ENCODE assay signal across 23 mouse cellular contexts in genomic region chr7:125886116-125886680, GRCm38 (mm10).
DNase-seq lines count a peak whose midpoint lies in the region; ATAC-seq and TF ChIP-seq lines count a peak whose summit lies in the region.
"Had no signal": no experiment of that assay in that cellular context is flagged by ENCODE, and none has a peak within 500 bp of the region (broad histone marks: within the 10 kb centered on the region; RNA-seq: fewer than 3 reads in every experiment).

No protein-coding gene starts in this region.

- ATAC-seq in forebrain, embryonic 13.5 days: no peak
- 0 out of 2 replicates have a peak, but pooled peaks have one; percentile 11 for ATAC-seq in hindbrain, embryonic 13.5 days (ENCODE audit: low FRiP score)
- no peak for ATAC-seq in hindbrain, embryonic 11.5 days (ENCODE audit: low FRiP score)
- ATAC-seq in limb, embryonic 11.5 days (ENCODE audit: insufficient number of reproducible peaks, low FRiP score, low TSS enrichment, low read depth): no peak
- ATAC-seq in midbrain, embryonic 15.5 days (replicated peaks): peak; percentile 42; the same call in 1 of the 2 replicates
- ATAC-seq: activated CD4-positive, CD25-positive, alpha-beta regulatory T cell, adult 4 months; inflammation-experienced regulatory T-cells, adult 6 months; liver, embryonic 12.5 days; Patski had no signal

- TF ChIP-seq CTCF in thymus, adult 2 months (IDR thresholded peaks at IDR 0.05; ENCODE audit: borderline replicate concordance, control insufficient read depth, extremely low read depth, insufficient read depth, low read length, poor library complexity): no peak

- no peak overlapping the region for H3K9ac ChIP-seq in forebrain, embryonic 13.5 days
- H3K9ac ChIP-seq in hindbrain, embryonic 13.5 days: no peak overlapping the region
- H3K9ac ChIP-seq in hindbrain, embryonic 11.5 days (ENCODE audit: low read depth, low read length): no peak overlapping the region
- H3K9ac ChIP-seq in limb, embryonic 11.5 days (ENCODE audit: low read length): no peak overlapping the region
- no peak overlapping the region for H3K9ac ChIP-seq in midbrain, embryonic 15.5 days
- H3K9ac ChIP-seq: embryonic facial prominence, embryonic 15.5 days; liver, embryonic 12.5 days had no signal

- H3K36me3 ChIP-seq in forebrain, embryonic 10.5 days (replicated peaks): no peaks in the 10 kb centered on the region
- H3K36me3 ChIP-seq in forebrain, embryonic 13.5 days (ENCODE audit: poor library complexity, severe bottlenecking): no peaks in the 10 kb centered on the region
- H3K36me3 ChIP-seq in hindbrain, embryonic 13.5 days: no peaks in the 10 kb centered on the region
- no peaks in the 10 kb centered on the region for H3K36me3 ChIP-seq in hindbrain, embryonic 11.5 days (ENCODE audit: control insufficient read depth, insufficient read depth, low read length)
- H3K36me3 ChIP-seq in limb, embryonic 11.5 days (ENCODE audit: control insufficient read depth, insufficient read depth, low read length): no peaks in the 10 kb centered on the region
- no peaks in the 10 kb centered on the region for H3K36me3 ChIP-seq in midbrain, embryonic 15.5 days (replicated peaks)
- no peaks in the 10 kb centered on the region for H3K36me3 ChIP-seq in thymus, adult 2 months (ENCODE audit: control insufficient read depth, insufficient read depth, low read length)
- H3K36me3 ChIP-seq: embryonic facial prominence, embryonic 15.5 days; heart, embryonic 10.5 days; liver, embryonic 12.5 days had no signal

- H3K27ac ChIP-seq in forebrain, embryonic 10.5 days: peak overlapping the region; percentile 49
- no peak overlapping the region for H3K27ac ChIP-seq in forebrain, embryonic 13.5 days
- no peak overlapping the region; the same call in 1 of the 2 replicates for H3K27ac ChIP-seq in hindbrain, embryonic 13.5 days
- H3K27ac ChIP-seq in hindbrain, embryonic 11.5 days (ENCODE audit: low read depth, low read length): no peak overlapping the region
- H3K27ac ChIP-seq in limb, embryonic 11.5 days (replicated peaks; ENCODE audit: low read depth, low read length): no peak overlapping the region
- H3K27ac ChIP-seq in midbrain, embryonic 15.5 days: no peak overlapping the region
- H3K27ac ChIP-seq in thymus, adult 2 months (ENCODE audit: control insufficient read depth, insufficient read depth, low read length): no peak overlapping the region
- H3K27ac ChIP-seq: embryonic facial prominence, embryonic 15.5 days; liver, embryonic 12.5 days; stomach, postnatal 0 days had no signal

- TF ChIP-seq POLR2A in thymus, adult 2 months (IDR thresholded peaks at IDR 0.05; ENCODE audit: control insufficient read depth, extremely low read depth, insufficient read depth, low read length, poor library complexity): no peak

- no peak overlapping the region for H3K4me2 ChIP-seq in forebrain, embryonic 13.5 days
- H3K4me2 ChIP-seq in hindbrain, embryonic 13.5 days: no peak overlapping the region
- no peak overlapping the region for H3K4me2 ChIP-seq in hindbrain, embryonic 11.5 days (replicated peaks; ENCODE audit: low read depth, low read length)
- H3K4me2 ChIP-seq in limb, embryonic 11.5 days (ENCODE audit: low read depth, severe bottlenecking): no peak overlapping the region
- no peak overlapping the region for H3K4me2 ChIP-seq in midbrain, embryonic 15.5 days
- H3K4me2 ChIP-seq: embryonic facial prominence, embryonic 15.5 days; liver, embryonic 12.5 days had no signal

- H3K9me3 ChIP-seq in forebrain, embryonic 10.5 days: no peaks in the 10 kb centered on the region
- no peaks in the 10 kb centered on the region for H3K9me3 ChIP-seq in forebrain, embryonic 13.5 days (replicated peaks)
- H3K9me3 ChIP-seq in hindbrain, embryonic 13.5 days: no peaks in the 10 kb centered on the region
- no peaks in the 10 kb centered on the region for H3K9me3 ChIP-seq in hindbrain, embryonic 11.5 days (ENCODE audit: control insufficient read depth, low read length)
- no peaks in the 10 kb centered on the region for H3K9me3 ChIP-seq in limb, embryonic 11.5 days (ENCODE audit: control insufficient read depth, low read length)
- no peaks in the 10 kb centered on the region for H3K9me3 ChIP-seq in midbrain, embryonic 15.5 days
- H3K9me3 ChIP-seq: embryonic facial prominence, embryonic 15.5 days; heart, embryonic 10.5 days; liver, embryonic 12.5 days had no signal

- no peak overlapping the region for H3K4me3 ChIP-seq in forebrain, embryonic 10.5 days
- H3K4me3 ChIP-seq in forebrain, embryonic 13.5 days: no peak overlapping the region
- no peak overlapping the region for H3K4me3 ChIP-seq in hindbrain, embryonic 13.5 days
- H3K4me3 ChIP-seq in hindbrain, embryonic 11.5 days (ENCODE audit: low read depth, low read length): no peak overlapping the region
- no peak overlapping the region for H3K4me3 ChIP-seq in limb, embryonic 11.5 days (ENCODE audit: low read depth, low read length)
- no peak overlapping the region for H3K4me3 ChIP-seq in midbrain, embryonic 15.5 days
- no peak overlapping the region for H3K4me3 ChIP-seq in thymus, adult 2 months (ENCODE audit: control insufficient read depth, insufficient read depth, low read length)
- H3K4me3 ChIP-seq: embryonic facial prominence, embryonic 15.5 days; heart, embryonic 10.5 days; liver, embryonic 12.5 days had no signal

- peaks cover 32% of the 10 kb centered on the region for H3K4me1 ChIP-seq in forebrain, embryonic 10.5 days
- H3K4me1 ChIP-seq in forebrain, embryonic 13.5 days: peaks cover 14% of the 10 kb centered on the region
- peaks cover 25% of the 10 kb centered on the region for H3K4me1 ChIP-seq in hindbrain, embryonic 13.5 days (replicated peaks)
- H3K4me1 ChIP-seq in hindbrain, embryonic 11.5 days (replicated peaks; ENCODE audit: control insufficient read depth, insufficient read depth, low read length): no peaks in the 10 kb centered on the region
- H3K4me1 ChIP-seq in limb, embryonic 11.5 days (ENCODE audit: control insufficient read depth, insufficient read depth, low read length): peaks cover 25% of the 10 kb centered on the region
- peaks cover 19% of the 10 kb centered on the region for H3K4me1 ChIP-seq in midbrain, embryonic 15.5 days
- no peaks in the 10 kb centered on the region for H3K4me1 ChIP-seq in thymus, adult 2 months (replicated peaks; ENCODE audit: control insufficient read depth, insufficient read depth, low read length)
- H3K4me1 ChIP-seq: liver, embryonic 12.5 days had no signal

- WGBS in forebrain, embryonic 10.5 days: 86% methylated on average over 4 of the region's 4 CpGs
- WGBS in forebrain, embryonic 13.5 days: 62% methylated on average over 4 of the region's 4 CpGs
- WGBS in hindbrain, embryonic 13.5 days: 58% methylated on average over 4 of the region's 4 CpGs
- WGBS in hindbrain, embryonic 11.5 days: 74% methylated on average over 4 of the region's 4 CpGs
- 39% methylated on average over 4 of the region's 4 CpGs for WGBS in limb, embryonic 11.5 days
- 60% methylated on average over 4 of the region's 4 CpGs for WGBS in midbrain, embryonic 15.5 days
- 87% methylated on average over 4 of the region's 4 CpGs for WGBS in thymus, adult 2 months

- H3K27me3 ChIP-seq in forebrain, embryonic 10.5 days (ENCODE audit: poor library complexity, severe bottlenecking): no peaks in the 10 kb centered on the region
- no peaks in the 10 kb centered on the region for H3K27me3 ChIP-seq in forebrain, embryonic 13.5 days
- no peaks in the 10 kb centered on the region for H3K27me3 ChIP-seq in hindbrain, embryonic 13.5 days
- H3K27me3 ChIP-seq in hindbrain, embryonic 11.5 days (ENCODE audit: control insufficient read depth, insufficient read depth, low read length): no peaks in the 10 kb centered on the region
- H3K27me3 ChIP-seq in limb, embryonic 11.5 days (ENCODE audit: control insufficient read depth, insufficient read depth, low read length): no peaks in the 10 kb centered on the region
- H3K27me3 ChIP-seq in midbrain, embryonic 15.5 days (replicated peaks): no peaks in the 10 kb centered on the region
- H3K27me3 ChIP-seq in thymus, adult 2 months (ENCODE audit: control insufficient read depth, insufficient read depth, low read length): no peaks in the 10 kb centered on the region
- H3K27me3 ChIP-seq: embryonic facial prominence, embryonic 15.5 days; liver, embryonic 12.5 days had no signal

- no peak for DNase-seq in forebrain, embryonic 10.5 days (ENCODE audit: extremely low spot score, low spot score)
- DNase-seq in hindbrain, embryonic 11.5 days (ENCODE audit: low spot score): no peak
- DNase-seq in limb, embryonic 11.5 days (ENCODE audit: low spot score): peak; percentile 45
- no peak for DNase-seq in right cerebral cortex, adult 18-20 months
- no peak for DNase-seq in thymus, adult 2 months
- DNase-seq: adrenal gland, postnatal 10 days; cerebellum, postnatal 14 days; gastrocnemius, postnatal 14 days; heart, postnatal 10 days; kidney, adult 2 months; kidney, postnatal 10 days; lung, adult 2 months; lung, postnatal 36 days had no signal

Comparison
In these comparisons a context has a peak if more than half of its experiments do, and no peak if none do; other contexts are left out.
1. ATAC-seq: peak in hindbrain, embryonic 13.5 days (single experiment) and midbrain, embryonic 15.5 days (single experiment); none in forebrain, embryonic 13.5 days (single experiment), hindbrain, embryonic 11.5 days (single experiment) and limb, embryonic 11.5 days (single experiment).